9 mouse cellular contexts compared by ENCODE assay signal in the genomic region with DNA sequence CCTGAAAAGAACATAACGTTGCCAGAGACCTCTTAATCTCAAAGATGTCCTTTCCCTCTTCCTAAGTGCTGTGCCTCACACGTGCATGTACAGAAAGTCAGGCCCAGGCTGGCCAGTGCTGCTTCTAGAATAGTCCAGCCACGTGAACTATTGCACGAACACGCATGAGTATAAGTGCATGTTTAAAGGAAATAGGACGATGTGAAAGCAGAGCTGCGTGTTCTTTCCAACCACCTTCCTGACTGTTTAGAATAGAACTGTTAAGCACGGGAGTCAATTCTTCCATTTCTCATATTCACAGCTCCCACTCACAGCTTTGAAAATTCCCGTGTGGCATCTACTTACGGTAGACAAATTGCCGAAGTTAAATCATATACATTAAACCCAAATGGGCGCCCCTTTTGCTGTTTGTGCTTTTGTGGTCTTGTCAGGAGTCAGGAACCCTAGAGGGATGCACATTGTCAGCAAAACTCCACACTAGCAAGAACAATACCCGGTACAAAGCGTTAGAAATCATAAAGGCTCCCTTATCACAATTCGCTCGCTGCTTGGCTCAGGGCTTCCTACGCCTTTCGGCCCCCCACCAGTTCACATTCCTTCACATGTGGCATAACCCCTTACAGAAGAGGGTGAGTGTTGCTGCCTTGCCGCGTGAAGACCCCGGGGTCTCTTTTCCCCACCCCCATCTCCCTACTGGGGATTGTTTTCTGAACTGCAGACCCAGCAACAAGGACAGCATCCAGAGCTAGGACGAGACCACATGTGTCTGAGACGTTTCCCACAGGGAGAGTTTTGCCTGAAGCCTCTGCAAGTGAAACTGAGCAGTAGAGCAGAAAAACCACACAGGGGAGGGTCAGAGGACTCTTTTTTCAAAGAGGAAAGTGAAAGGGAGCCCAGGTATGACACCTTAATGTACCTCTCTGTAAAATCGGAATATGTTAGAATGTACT. TPM values are rescaled to one million over a fixed set of nuclear protein-coding genes. Genes with fewer than 3 reads are reported as not detected.
DNase-seq lines count a peak whose midpoint lies in the region; ATAC-seq and TF ChIP-seq lines count a peak whose summit lies in the region.
"Had no signal": no experiment of that assay in that cellular context is flagged by ENCODE, and none has a peak within 500 bp of the region (broad histone marks: within the 10 kb centered on the region; RNA-seq: fewer than 3 reads in every experiment).

No protein-coding gene starts in this region.

- no peak overlapping the region for H3K27ac ChIP-seq in kidney, embryonic 15.5 days
- H3K27ac ChIP-seq in left cerebral cortex, adult 2 months, result peak overlapping the region; percentile 5; the same call in 1 of the 2 replicates
- no peak overlapping the region for H3K27ac ChIP-seq in stomach, postnatal 0 days (replicated peaks)

- H3K9ac ChIP-seq in kidney, embryonic 15.5 days, result no peak overlapping the region
- H3K9ac ChIP-seq in stomach, postnatal 0 days (ENCODE audit: low read length), result no peak overlapping the region

- no peak overlapping the region for H3K4me3 ChIP-seq in kidney, embryonic 15.5 days (replicated peaks)
- H3K4me3 ChIP-seq in left cerebral cortex, adult 2 months, result no peak overlapping the region
- H3K4me3 ChIP-seq in stomach, postnatal 0 days (ENCODE audit: low read depth, low read length), result no peak overlapping the region
- H3K4me3 ChIP-seq: myocyte had no signal

- TF ChIP-seq EP300 in stomach, postnatal 0 days (optimal IDR thresholded peaks at IDR 0.05), result no peak

- no peaks in the 10 kb centered on the region for H3K36me3 ChIP-seq in kidney, embryonic 15.5 days
- H3K36me3 ChIP-seq in stomach, postnatal 0 days (ENCODE audit: control insufficient read depth, insufficient read depth, low read length), result no peaks in the 10 kb centered on the region

- no peak for TF ChIP-seq CTCF in left cerebral cortex, adult 2 months (IDR thresholded peaks at IDR 0.05)
- TF ChIP-seq CTCF in stomach, postnatal 0 days (IDR thresholded peaks at IDR 0.05; ENCODE audit: low read depth), result no peak

- intact Hi-C loops in left cerebral cortex, adult 2 months (cut with DNase I), result no loop called here

- WGBS in kidney, embryonic 15.5 days, result 64% methylated on average over 24 of the region's 24 CpGs
- WGBS in stomach, postnatal 0 days, result 52% methylated on average over 24 of the region's 24 CpGs

- H3K4me1 ChIP-seq in kidney, embryonic 15.5 days, result no peaks in the 10 kb centered on the region
- H3K4me1 ChIP-seq in stomach, postnatal 0 days (replicated peaks; ENCODE audit: control insufficient read depth, insufficient read depth), result no peaks in the 10 kb centered on the region

- no peak for DNase-seq in kidney, postnatal 25 days
- DNase-seq in right cerebral cortex, adult 18-20 months, result peak; percentile 38
- DNase-seq in right cerebral cortex, postnatal 4 days, result no peak
- DNase-seq in left cerebral cortex, adult 2 months (ENCODE audit: extremely low spot score in 1 of 2, low spot score in 2 of 2), result peak in 1 of 2 experiments; percentile 9
- DNase-seq in stomach, postnatal 0 days (ENCODE audit: low spot score), result no peak
- no peak for DNase-seq in adipocyte (ENCODE audit: low spot score)
- DNase-seq: gastrocnemius, postnatal 36 days had no signal

- ATAC-seq in kidney, embryonic 15.5 days (replicated peaks; ENCODE audit: low FRiP score), result no peak
- ATAC-seq in stomach, postnatal 0 days (ENCODE audit: low FRiP score, low TSS enrichment), result no peak

- H3K27me3 ChIP-seq in kidney, embryonic 15.5 days, result no peaks in the 10 kb centered on the region
- H3K27me3 ChIP-seq in stomach, postnatal 0 days (ENCODE audit: control insufficient read depth, insufficient read depth, low read length), result no peaks in the 10 kb centered on the region

- H3K4me2 ChIP-seq in kidney, embryonic 15.5 days, result peak overlapping the region; percentile 24
- H3K4me2 ChIP-seq in stomach, postnatal 0 days (replicated peaks; ENCODE audit: low read depth), result peak overlapping the region; percentile 27; the same call in 1 of the 2 replicates

- no peaks in the 10 kb centered on the region for H3K9me3 ChIP-seq in kidney, embryonic 15.5 days (replicated peaks)
- H3K9me3 ChIP-seq in stomach, postnatal 0 days (ENCODE audit: control insufficient read depth, low read length), result no peaks in the 10 kb centered on the region

RNA-seq across cellular contexts. Expression of a gene that starts 33.1 kb away (rescaled TPM):
- polyA plus RNA-seq in kidney, embryonic 15.5 days (2015; fragmentation: Nextera tagmentation; extraction: Ambion mirVana), result 18.4 and 18.7 TPM in 2 replicates
- 100 to 1,000 TPM; 164 to 179 TPM for total RNA-seq in left cerebral cortex, adult 2 months (2021)
- polyA plus RNA-seq in stomach, postnatal 0 days (2015; fragmentation: Nextera tagmentation; extraction: Ambion mirVana), result 4.3 and 4.4 TPM in 2 replicates
- polyA plus RNA-seq: myocyte had no signal
